Mouse (Mus musculus) common myeloid progenitor, adult 5-6 weeks (primary cell): ENCODE data around the gene Synrg. TPM values are rescaled to one million over a fixed set of nuclear protein-coding genes. Genes with fewer than 3 reads are reported as not detected.

ENCODE experiments used
- ATAC-seq: replicated peaks from 2 replicates; pipeline ENCODE4 v1.8.0; 2016; ENCODE audit warnings: low read depth, mild to moderate bottlenecking, moderate TSS enrichment, inconsistent platforms; ENCODE audit not compliant: poor library complexity, severe bottlenecking
- total RNA-seq: library from RNA; stranded (forward); fragments of 200-1000, 187-1606 nt; gene quantifications from 2 replicates; pipeline ENCODE4 v1.2.3, GENCODE M21; 2017

The Synrg gene
- total RNA-seq, 1 experiment from 2014 or later, result 21.0 TPM

- no peak for ATAC-seq
These were observed 13.6 kb downstream of the Synrg start for GRCm38 (mm10) chr11:83977810-83978209.

GRCm38 (mm10) chr11:83979992-83980391 is 15.8 kb downstream of the Synrg start:
- ATAC-seq, result no peak

GRCm38 (mm10) chr11:83981338-83981737 is 17.1 kb downstream of the Synrg start:
- ATAC-seq, result no peak

- no peak for ATAC-seq
These were observed 27.5 kb downstream of the Synrg start for GRCm38 (mm10) chr11:83991701-83992100.

- ATAC-seq, result no peak
These were observed 29.2 kb downstream of the Synrg start for GRCm38 (mm10) chr11:83993428-83993827.

- no peak for ATAC-seq
These were observed 30.3 kb downstream of the Synrg start for GRCm38 (mm10) chr11:83994481-83994880.

GRCm38 (mm10) chr11:83995535-83995950 is 31.3 kb downstream of the Synrg start:
- no peak for ATAC-seq

GRCm38 (mm10) chr11:83997171-83997868 is 33.1 kb downstream of the Synrg start:
- ATAC-seq, result no peak

GRCm38 (mm10) chr11:83998993-83999392 is 34.8 kb downstream of the Synrg start:
- ATAC-seq, result no peak

GRCm38 (mm10) chr11:83999411-83999915 is 35.2 kb downstream of the Synrg start:
- no peak for ATAC-seq

- no peak for ATAC-seq
These were observed 37.0 kb downstream of the Synrg start for GRCm38 (mm10) chr11:84001257-84001656.

- no peak for ATAC-seq
These were observed 39.8 kb downstream of the Synrg start for GRCm38 (mm10) chr11:84003986-84004385.

- ATAC-seq, result no peak
These were observed 44.8 kb downstream of the Synrg start for GRCm38 (mm10) chr11:84009001-84009400.

GRCm38 (mm10) chr11:84010411-84010810 is 46.2 kb downstream of the Synrg start:
- no peak for ATAC-seq

GRCm38 (mm10) chr11:84011050-84011449 is 46.8 kb downstream of the Synrg start:
- ATAC-seq, result no peak

GRCm38 (mm10) chr11:84011576-84011975 is 47.3 kb downstream of the Synrg start:
- no peak for ATAC-seq

GRCm38 (mm10) chr11:84013105-84013504 is 48.9 kb downstream of the Synrg start:
- ATAC-seq, result no peak

- no peak for ATAC-seq
These were observed 52.0 kb downstream of the Synrg start for GRCm38 (mm10) chr11:84016147-84016809.

GRCm38 (mm10) chr11:84016810-84017508 is 52.7 kb downstream of the Synrg start:
- no peak for ATAC-seq

GRCm38 (mm10) chr11:84027231-84027630 is 63.0 kb downstream of the Synrg start:
- no peak for ATAC-seq
